Mouse (Mus musculus) G1E-ER4 (cell line): ENCODE data around the gene Cspg4. TPM values are rescaled to one million over a fixed set of nuclear protein-coding genes. Genes with fewer than 3 reads are reported as not detected.

Source experiments
- GATA1 ChIP-seq: IDR thresholded peaks from one replicate; pipeline ENCODE4 v1.8.0; 2012; ENCODE audit warnings: low read length, inconsistent platforms
- polyA plus RNA-seq: library from polyadenylated mRNA; stranded (reverse); fragments of >175 nt; gene quantifications from 2 replicates; pipeline ENCODE4 v1.2.3, GENCODE M21; 2012

Cspg4 gene
- not detected in 2 replicates for polyA plus RNA-seq

GRCm38 (mm10) chr9:56864832-56865231, at the start of gene Cspg4:
Gene Cspg4 (plus strand): TSS chr9:56865033.
- no peak for TF ChIP-seq GATA1

DNA sequence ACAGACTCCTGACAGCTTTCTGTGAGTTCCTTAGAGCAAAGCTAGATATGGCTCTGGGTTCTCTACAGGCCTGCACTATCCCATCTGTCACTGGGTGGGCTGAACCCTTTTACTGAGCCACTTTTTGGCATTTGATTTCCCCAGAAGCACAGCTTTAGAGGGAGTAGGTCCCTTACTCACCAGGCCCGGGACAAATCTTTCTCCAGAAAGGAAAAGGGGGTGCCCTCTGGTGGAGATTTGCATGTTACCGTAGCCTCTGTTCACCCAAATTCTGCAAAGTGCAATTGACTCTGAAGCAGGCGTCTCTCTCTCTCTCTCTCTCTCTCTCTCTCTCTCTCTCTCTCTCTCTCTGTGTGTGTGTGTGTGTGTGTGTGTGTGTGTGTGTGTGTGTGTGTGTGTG, 39.9 kb upstream of the Cspg4 start:
- no peak for TF ChIP-seq GATA1

- no peak for TF ChIP-seq GATA1
Observed at GRCm38 (mm10) chr9:56825476-56826213, 39.2 kb upstream of the Cspg4 start.

- no peak for TF ChIP-seq GATA1
Observed at GRCm38 (mm10) chr9:56828146-56828545, 36.7 kb upstream of the Cspg4 start.

GRCm38 (mm10) chr9:56828841-56829240, 36.0 kb upstream of the Cspg4 start:
- TF ChIP-seq GATA1 = no peak

DNA sequence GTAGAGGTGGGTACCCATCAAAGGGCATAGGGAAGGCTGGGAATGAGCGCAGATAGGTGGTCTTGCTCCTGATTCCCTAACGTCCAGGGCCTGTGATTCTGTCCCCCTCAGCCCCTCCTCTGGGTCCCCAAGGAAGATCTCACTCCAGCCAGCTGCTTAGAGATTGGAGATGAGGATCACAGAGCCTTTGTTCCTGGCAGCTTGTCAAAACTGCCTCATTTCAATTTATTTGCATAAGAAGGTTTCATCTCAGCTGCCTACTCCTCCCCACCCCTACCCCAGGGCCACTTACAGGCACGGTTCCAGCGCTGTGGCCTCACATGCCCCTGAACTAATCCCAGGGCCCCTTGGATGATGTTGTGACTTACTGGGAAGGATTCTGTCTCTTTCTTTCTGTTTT, 34.7 kb upstream of the Cspg4 start:
- no peak for TF ChIP-seq GATA1

- no peak for TF ChIP-seq GATA1
Observed at GRCm38 (mm10) chr9:56831904-56832303, 32.9 kb upstream of the Cspg4 start.

- TF ChIP-seq GATA1 = no peak
Observed at GRCm38 (mm10) chr9:56832900-56833299, 31.9 kb upstream of the Cspg4 start.

- no peak for TF ChIP-seq GATA1
Observed at GRCm38 (mm10) chr9:56835152-56835551, 29.7 kb upstream of the Cspg4 start.

DNA sequence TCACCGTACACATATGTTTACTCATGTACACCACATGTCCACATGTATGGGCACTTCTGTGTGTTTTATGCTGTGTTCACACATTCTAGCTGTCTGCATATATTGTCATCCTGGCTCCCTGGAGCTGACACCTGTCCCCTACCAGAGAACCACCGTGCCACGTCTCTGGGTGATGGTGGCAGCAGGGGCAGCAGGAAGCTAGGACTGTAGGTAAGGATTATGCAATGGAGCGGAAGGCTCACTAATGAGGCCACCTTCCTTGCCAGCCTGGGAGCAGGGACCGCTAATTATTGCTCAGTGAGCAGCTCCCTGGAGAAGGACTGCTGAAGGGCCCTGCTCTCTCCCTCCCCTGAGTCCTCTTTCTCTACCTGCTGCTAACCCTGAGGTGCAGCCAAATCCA, 24.1 kb upstream of the Cspg4 start:
- no peak for TF ChIP-seq GATA1

DNA sequence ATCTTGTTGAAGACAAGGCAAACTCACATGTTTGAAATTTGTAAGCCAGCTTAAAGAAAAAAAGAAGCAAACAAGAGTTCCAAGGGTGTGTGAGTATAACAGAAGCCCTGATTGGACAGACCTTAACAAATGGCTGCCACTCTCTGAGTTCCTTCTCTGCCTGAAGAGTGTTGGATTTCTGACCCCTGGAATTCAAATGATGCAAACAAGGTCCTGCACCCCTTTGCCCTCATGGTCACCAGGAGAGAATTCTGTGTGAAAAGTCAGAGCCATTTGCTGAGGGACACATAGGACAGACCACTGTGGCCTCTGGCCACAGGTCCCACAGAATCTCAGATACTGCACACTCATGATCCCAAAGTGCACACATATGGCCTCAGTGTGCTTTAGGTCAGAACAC, 23.0 kb upstream of the Cspg4 start:
- no peak for TF ChIP-seq GATA1

GRCm38 (mm10) chr9:56842303-56842719, 22.5 kb upstream of the Cspg4 start:
- no peak for TF ChIP-seq GATA1

DNA sequence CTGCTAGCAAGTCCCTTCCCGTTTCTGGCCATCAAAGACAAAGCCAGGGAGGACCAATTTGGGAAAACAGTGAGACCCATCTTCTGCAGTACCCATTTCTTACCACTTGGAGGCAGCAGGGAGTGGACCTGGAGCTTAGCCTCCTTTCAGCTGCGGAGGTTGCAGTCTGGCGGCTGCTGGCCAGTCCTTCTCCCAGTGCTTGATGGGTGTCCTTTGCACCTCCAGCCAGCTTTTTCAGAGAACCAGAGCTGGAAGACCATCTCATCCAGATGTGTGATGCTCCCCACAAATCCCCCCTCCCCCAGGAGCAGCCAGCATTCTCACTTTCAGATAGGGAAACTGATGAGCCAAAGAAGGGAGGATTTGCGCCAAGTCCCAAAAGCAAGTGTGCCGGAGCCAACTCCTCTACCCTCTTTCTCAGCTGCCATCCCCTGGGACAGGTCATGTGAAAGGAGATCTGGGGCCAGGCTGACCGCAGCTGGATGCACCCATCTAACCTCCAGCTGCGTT, 21.1 kb upstream of the Cspg4 start:
- TF ChIP-seq GATA1 = no peak

GRCm38 (mm10) chr9:56844644-56845043, 20.2 kb upstream of the Cspg4 start:
- TF ChIP-seq GATA1 = no peak

- no peak for TF ChIP-seq GATA1
Observed at GRCm38 (mm10) chr9:56847523-56847922, 17.3 kb upstream of the Cspg4 start.

- TF ChIP-seq GATA1 = no peak
Observed at GRCm38 (mm10) chr9:56850128-56850904, 14.5 kb upstream of the Cspg4 start.

- TF ChIP-seq GATA1 = no peak
Observed at GRCm38 (mm10) chr9:56850905-56851252, 14.0 kb upstream of the Cspg4 start.

DNA sequence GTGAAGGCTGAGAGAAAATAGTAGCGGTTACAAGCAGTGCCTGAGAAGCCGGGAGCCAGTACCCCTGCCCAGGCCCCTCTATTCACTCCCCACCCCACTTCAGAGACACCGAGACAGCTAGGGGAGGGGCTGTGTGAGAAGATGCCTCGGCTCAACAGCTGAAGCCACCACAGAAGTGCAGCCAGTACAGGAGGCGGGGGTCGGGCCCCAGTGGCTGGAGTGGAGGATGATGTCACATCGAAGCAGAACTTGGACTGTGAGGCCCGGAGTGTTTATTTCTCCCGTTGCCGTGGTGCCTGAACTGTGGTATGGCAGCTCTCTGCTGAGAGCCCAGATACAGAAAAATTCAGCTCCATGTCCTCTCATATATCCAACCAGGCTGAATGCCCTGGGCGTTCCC, 13.1 kb upstream of the Cspg4 start:
- TF ChIP-seq GATA1 = no peak
